Mouse (Mus musculus): ENCODE data around the gene Rap2b. TPM values are rescaled to one million over a fixed set of nuclear protein-coding genes. Genes with fewer than 3 reads are reported as not detected.

Rap2b gene
- polyA plus RNA-seq (2015; fragmentation: Nextera tagmentation; extraction: Ambion mirVana): 9.5 and 11.3 TPM in 2 replicates

DNA sequence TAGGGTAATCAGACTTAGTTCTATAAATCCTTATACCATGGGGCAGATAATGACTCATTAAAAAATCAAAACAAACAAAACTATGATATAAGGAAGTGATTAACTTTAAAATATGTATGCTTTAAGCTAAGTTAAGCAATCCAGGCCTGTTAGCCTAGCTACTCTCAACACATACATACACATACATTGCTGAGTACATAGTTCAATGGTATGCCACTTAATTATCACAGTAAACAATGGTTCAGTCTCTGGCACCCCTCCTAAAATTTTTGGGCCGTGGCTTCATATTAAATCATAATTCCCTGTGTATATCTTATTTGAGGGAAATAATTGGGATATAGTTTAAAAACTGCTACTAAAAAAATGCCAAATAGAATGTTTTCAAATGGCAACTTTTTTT lies at the start of gene Rap2b:
Rap2b (plus strand) TSS at position 301 of the 400 bp plus-strand sequence.
- WGBS: 92% methylated on average over 1 of the region's 1 CpGs
- ATAC-seq (ENCODE audit: low read depth): no peak
- no peaks in the 10 kb centered on the region for H3K27me3 ChIP-seq
- peaks cover 12% of the 10 kb centered on the region for H3K4me1 ChIP-seq (replicated peaks)
- no peak within 1 kb of the TSS for H3K9ac ChIP-seq
- H3K4me2 ChIP-seq: peak within 1 kb of the TSS; percentile 95
- no peak within 1 kb of the TSS for H3K27ac ChIP-seq (replicated peaks)
- no peaks in the 10 kb centered on the region for H3K36me3 ChIP-seq
- H3K9me3 ChIP-seq: no peaks in the 10 kb centered on the region
- no peak within 1 kb of the TSS for H3K4me3 ChIP-seq

DNA sequence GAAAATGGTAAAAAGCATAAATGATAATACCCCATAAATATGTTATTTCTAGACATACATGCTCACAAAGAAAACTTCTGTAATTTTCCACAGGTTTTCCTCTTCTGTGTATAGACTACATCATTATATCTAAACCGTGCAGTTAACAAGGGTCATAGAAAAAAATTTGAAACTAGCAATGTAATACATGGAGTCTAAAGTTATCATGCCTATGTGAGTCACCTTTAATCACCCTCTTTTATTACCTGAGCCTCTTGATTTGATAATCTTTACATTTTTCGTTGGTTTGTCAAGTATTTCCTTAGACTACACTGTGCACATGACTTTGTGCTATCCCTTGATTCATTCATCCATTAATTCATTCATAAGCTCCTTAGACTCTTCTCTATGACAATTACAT lies 46.4 kb upstream of the Rap2b start:
- no peak overlapping the region for H3K27ac ChIP-seq (replicated peaks)
- 78% methylated on average over 2 of the region's 2 CpGs for WGBS
- no peak for ATAC-seq (ENCODE audit: low read depth)

DNA sequence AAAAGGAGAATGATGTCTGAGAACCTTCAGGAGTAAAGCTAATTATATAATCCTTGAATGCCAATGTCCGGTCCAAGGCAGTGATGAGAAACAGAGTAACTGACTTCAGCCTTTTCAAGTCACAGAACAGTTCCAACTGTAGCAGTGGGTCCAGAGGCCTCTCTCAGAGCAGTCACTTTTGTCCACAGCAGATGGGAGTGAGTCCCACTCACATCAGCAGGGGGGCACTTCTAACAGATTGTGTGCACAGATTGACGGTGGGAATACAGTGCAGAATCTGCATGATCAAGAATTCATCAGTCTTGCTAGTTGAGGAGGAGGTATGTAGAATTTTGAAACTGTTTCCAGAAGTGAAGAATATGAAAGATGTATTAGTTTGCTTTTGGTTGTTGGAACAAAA lies 41.4 kb upstream of the Rap2b start:
- no peaks in the 10 kb centered on the region for H3K27me3 ChIP-seq
- H3K4me2 ChIP-seq: no peak overlapping the region
- H3K36me3 ChIP-seq: no peaks in the 10 kb centered on the region
- ATAC-seq (ENCODE audit: low read depth): no peak
- H3K9me3 ChIP-seq: no peaks in the 10 kb centered on the region
- WGBS: 87% methylated on average over 2 of the region's 2 CpGs
- H3K4me1 ChIP-seq (replicated peaks): no peaks in the 10 kb centered on the region
- no peak overlapping the region for H3K4me3 ChIP-seq
- H3K9ac ChIP-seq: no peak overlapping the region
- H3K27ac ChIP-seq (replicated peaks): no peak overlapping the region

More for the DNA sequence above, 46.4 kb upstream of the Rap2b start:
- Histone ChIP-seq H3K27me3 (no peaks in the 10 kb centered on the region), H3K4me2 (no peak overlapping the region), H3K36me3 (no peaks in the 10 kb centered on the region), H3K9me3 (no peaks in the 10 kb centered on the region), H3K9ac (no peak overlapping the region), H3K4me3 (no peak overlapping the region), H3K4me1 (replicated peaks) (no peaks in the 10 kb centered on the region)

DNA sequence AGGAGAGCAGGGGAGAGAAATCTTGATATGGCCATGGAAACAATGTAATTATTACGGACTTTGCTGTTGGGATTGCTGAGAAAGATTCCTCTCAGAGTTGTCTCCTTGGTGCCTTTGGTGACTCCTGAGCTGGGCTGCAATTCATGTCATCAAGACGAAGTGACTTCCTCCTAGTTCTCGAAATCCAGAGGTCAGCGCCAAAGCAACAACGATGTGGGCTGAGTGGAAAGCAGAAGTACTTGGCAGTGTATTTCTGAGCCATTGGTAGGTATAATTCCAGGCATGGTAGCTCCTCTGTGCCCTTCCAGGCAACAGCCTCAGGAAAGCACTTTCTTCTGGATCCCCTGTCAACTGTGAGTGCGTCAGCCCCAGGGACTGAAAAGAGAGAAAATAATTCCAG lies 39.8 kb upstream of the Rap2b start:
- 88% methylated on average over 6 of the region's 6 CpGs for WGBS
- H3K9me3 ChIP-seq: no peaks in the 10 kb centered on the region
- H3K27me3 ChIP-seq: no peaks in the 10 kb centered on the region
- no peak overlapping the region for H3K9ac ChIP-seq
- H3K36me3 ChIP-seq: no peaks in the 10 kb centered on the region
- ATAC-seq (ENCODE audit: low read depth): no peak
- H3K4me1 ChIP-seq (replicated peaks): no peaks in the 10 kb centered on the region
- H3K4me3 ChIP-seq: no peak overlapping the region
- H3K4me2 ChIP-seq: no peak overlapping the region
- no peak overlapping the region for H3K27ac ChIP-seq (replicated peaks)

DNA sequence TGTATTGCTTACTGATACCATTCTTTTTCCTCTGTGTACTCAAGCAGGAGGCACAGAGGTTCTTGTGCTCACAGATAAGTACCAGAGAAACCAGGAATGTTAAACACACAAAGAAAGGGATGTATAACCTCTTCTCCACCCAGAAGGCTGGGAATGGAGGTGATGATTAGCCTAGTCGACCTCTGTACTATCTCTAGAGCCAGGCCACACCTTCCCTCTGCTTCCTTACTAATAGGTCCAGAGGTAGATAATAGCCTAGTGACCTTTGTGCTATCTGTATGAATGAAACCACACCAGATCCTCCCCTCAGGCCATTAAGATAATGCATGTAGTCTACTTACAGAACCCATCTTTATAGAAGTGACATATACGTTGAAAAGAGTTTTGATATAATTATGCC lies 25.2 kb upstream of the Rap2b start:
- Histone ChIP-seq H3K4me2 (no peak overlapping the region), H3K27ac (replicated peaks) (no peak overlapping the region), H3K9me3 (no peaks in the 10 kb centered on the region), H3K4me1 (replicated peaks) (no peaks in the 10 kb centered on the region), H3K36me3 (no peaks in the 10 kb centered on the region), H3K27me3 (no peaks in the 10 kb centered on the region), H3K4me3 (no peak overlapping the region), H3K9ac (no peak overlapping the region)
- no peak for ATAC-seq (ENCODE audit: low read depth)
- 67% methylated on average over 2 of the region's 2 CpGs for WGBS

DNA sequence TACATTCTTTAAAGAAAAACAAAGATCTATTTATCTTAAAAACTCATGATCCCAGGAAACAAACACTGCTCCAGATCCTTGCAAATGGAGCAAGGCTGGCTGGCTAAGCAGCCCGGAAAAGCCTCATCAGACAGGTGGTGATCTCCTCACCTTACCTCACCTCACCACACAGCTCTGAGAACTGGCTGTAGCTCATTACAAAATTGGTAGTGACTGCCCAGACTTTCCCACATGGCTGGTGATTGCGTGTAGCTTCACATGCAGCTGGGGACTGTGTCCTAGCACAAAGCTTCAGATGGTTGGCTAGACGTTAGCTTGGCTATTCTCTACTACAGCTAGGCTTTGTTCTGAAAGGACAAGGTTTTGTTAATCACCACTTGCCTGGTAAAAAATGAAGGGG lies 24.2 kb upstream of the Rap2b start:
- no peak overlapping the region for H3K9ac ChIP-seq
- no peaks in the 10 kb centered on the region for H3K27me3 ChIP-seq
- H3K36me3 ChIP-seq: no peaks in the 10 kb centered on the region
- H3K27ac ChIP-seq (replicated peaks): no peak overlapping the region
- H3K9me3 ChIP-seq: no peaks in the 10 kb centered on the region
- 82% methylated on average over 3 of the region's 3 CpGs for WGBS
- ATAC-seq (ENCODE audit: low read depth): no peak
- no peak overlapping the region for H3K4me3 ChIP-seq
- no peaks in the 10 kb centered on the region for H3K4me1 ChIP-seq (replicated peaks)
- H3K4me2 ChIP-seq: no peak overlapping the region

DNA sequence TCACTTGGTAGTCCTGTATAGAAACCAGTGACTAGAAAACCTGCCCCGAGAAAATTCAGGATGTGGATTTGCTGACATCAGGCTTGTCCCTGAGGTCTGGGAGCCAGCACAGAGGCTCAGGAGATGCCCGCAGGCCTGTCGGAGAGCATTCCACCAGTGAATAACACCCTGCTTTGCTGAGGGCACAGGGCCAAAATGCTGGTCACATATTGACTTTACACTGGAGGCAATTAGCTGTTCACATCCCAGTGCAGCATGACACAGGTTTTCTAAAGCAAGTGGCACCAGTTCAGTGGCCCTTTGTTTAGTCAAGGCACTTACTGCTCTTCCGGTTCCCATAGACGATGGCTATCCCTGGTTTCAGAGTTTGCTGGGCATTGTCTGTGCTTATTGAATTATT lies 21.1 kb upstream of the Rap2b start:
- H3K4me3 ChIP-seq: no peak overlapping the region
- no peaks in the 10 kb centered on the region for H3K27me3 ChIP-seq
- no peak overlapping the region for H3K9ac ChIP-seq
- no peak overlapping the region for H3K4me2 ChIP-seq
- ATAC-seq (ENCODE audit: low read depth): no peak
- no peaks in the 10 kb centered on the region for H3K9me3 ChIP-seq
- WGBS: 53% methylated on average over 5 of the region's 5 CpGs
- H3K36me3 ChIP-seq: no peaks in the 10 kb centered on the region
- no peaks in the 10 kb centered on the region for H3K4me1 ChIP-seq (replicated peaks)
- no peak overlapping the region for H3K27ac ChIP-seq (replicated peaks)

DNA sequence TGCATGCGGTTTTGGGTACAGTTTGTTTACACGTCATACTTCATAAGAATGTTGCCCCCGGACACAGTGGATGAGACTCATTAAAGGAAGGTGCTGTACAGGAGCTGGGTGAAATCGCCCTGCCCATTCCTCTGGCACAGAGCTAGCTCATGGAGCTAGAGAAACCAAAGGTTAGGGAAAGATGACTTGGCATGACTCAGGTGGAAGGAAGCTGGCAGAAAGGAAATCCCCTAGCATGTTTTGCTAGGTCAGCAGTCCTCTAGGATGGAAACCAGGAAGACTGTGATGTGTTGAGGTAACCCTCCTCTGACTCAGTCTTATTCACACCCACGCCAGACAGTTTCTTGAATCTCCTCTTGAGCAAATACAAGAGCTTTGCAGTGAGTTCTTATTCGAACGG lies 17.4 kb upstream of the Rap2b start:
- Histone ChIP-seq H3K27me3 (no peaks in the 10 kb centered on the region), H3K4me1 (replicated peaks) (no peaks in the 10 kb centered on the region), H3K9ac (no peak overlapping the region), H3K36me3 (no peaks in the 10 kb centered on the region), H3K9me3 (no peaks in the 10 kb centered on the region), H3K4me2 (no peak overlapping the region), H3K27ac (replicated peaks) (no peak overlapping the region), H3K4me3 (no peak overlapping the region)
- 85% methylated on average over 7 of the region's 7 CpGs for WGBS
- ATAC-seq (ENCODE audit: low read depth): no peak

DNA sequence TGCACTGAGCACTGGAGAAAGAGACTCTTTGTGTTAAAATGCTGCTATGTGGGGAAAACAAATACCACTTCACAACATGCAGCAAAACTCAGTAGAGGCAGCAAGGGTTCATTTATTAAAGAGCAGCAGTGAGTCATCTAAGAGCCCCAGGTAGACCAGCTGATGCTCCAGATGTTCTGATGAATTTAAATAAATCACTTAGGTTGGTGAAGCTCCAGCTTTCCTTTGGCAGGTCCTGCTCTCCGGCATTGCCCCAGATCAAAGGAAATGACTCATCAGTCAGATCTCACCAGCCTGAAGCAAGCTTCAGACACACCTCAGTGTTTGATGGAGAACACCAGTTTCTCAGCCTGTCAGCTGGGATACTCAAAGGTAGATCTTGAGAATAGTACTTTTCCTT lies 15.8 kb upstream of the Rap2b start:
- Histone ChIP-seq H3K27ac (replicated peaks) (no peak overlapping the region), H3K9ac (no peak overlapping the region), H3K4me3 (no peak overlapping the region), H3K4me2 (no peak overlapping the region), H3K4me1 (replicated peaks) (no peaks in the 10 kb centered on the region), H3K9me3 (no peaks in the 10 kb centered on the region), H3K27me3 (no peaks in the 10 kb centered on the region), H3K36me3 (no peaks in the 10 kb centered on the region)
- ATAC-seq (ENCODE audit: low read depth): no peak
- WGBS: 48% methylated on average over 1 of the region's 1 CpGs

DNA sequence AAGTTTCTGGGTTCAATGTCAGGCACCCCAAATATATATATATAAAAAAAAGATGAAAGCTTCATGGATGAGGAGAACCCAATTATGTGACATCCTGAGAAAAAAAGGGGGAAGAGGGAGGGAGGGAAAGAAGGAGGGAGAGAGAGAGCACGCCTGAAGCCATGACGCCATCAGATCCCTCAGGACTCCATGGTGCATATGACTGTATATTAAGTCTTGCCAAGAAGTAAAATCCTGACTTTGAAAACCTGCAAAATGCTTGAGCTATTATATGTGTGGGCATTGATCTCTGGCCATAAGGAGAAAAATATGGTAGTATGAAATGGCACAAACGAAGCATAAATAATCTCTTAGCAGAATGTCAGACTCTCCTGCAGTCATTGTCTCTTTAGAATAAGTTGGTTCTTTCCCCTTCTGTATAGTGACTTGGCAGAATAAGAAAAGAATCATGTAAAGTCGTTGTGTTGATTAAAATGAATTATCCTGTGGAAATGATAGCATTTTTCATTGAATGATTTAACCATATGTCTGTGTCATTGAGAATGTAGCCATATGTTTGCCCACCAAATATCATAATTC lies 13.3 kb upstream of the Rap2b start:
- H3K4me1 ChIP-seq (replicated peaks): no peaks in the 10 kb centered on the region
- no peaks in the 10 kb centered on the region for H3K9me3 ChIP-seq
- H3K4me2 ChIP-seq: no peak overlapping the region
- WGBS: 75% methylated on average over 4 of the region's 4 CpGs
- H3K27me3 ChIP-seq: no peaks in the 10 kb centered on the region
- ATAC-seq (ENCODE audit: low read depth): no peak
- no peak overlapping the region for H3K4me3 ChIP-seq
- no peak overlapping the region for H3K9ac ChIP-seq
- H3K27ac ChIP-seq (replicated peaks): no peak overlapping the region
- H3K36me3 ChIP-seq: no peaks in the 10 kb centered on the region

DNA sequence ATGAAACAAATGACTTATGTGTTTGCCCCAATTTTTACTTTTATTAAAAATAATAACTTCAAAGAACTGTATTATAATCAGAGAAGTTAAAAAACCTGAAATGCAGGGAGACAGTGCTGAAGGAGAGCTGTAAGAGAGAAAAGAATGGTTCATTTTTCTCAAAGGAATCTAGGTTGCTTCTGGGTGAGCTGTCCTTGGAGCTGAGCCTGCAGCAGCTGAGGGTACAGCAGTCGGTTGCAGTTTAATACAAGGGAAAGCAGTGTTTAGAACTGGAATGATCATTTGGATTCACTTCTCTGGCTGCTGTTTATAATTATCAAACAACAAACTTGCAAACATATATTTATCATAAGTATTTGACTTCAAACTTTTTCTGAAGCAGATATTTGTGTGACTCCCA lies 12.0 kb upstream of the Rap2b start:
- no peaks in the 10 kb centered on the region for H3K9me3 ChIP-seq
- ATAC-seq (ENCODE audit: low read depth): no peak
- no peak overlapping the region for H3K4me3 ChIP-seq
- 68% methylated on average over 1 of the region's 1 CpGs for WGBS
- no peaks in the 10 kb centered on the region for H3K27me3 ChIP-seq
- no peaks in the 10 kb centered on the region for H3K36me3 ChIP-seq
- H3K4me2 ChIP-seq: no peak overlapping the region
- no peak overlapping the region for H3K9ac ChIP-seq
- H3K27ac ChIP-seq (replicated peaks): no peak overlapping the region
- H3K4me1 ChIP-seq (replicated peaks): no peaks in the 10 kb centered on the region

DNA sequence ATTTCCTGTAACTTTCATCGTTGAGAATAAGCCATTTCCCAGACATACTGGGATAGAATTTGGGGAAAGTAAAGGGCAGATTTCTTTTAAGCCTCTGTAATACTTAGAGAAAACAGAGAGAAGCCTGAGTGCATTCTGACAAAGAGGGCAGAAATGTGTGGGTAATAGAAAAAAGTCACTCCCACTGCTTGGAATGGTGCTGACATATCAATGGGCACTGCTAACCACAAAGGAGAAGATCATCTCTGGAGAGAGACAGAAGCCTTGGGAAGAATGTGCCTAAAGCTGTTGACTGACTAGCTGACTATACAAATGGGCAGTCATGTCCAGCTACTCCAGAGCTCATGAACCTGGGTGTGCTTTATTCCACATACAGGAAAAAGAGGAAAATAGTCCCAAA lies 6.0 kb upstream of the Rap2b start:
- H3K27ac ChIP-seq (replicated peaks): no peak overlapping the region
- WGBS: 67% methylated on average over 1 of the region's 1 CpGs
- H3K4me3 ChIP-seq: no peak overlapping the region
- H3K27me3 ChIP-seq: no peaks in the 10 kb centered on the region
- H3K9me3 ChIP-seq: no peaks in the 10 kb centered on the region
- no peaks in the 10 kb centered on the region for H3K36me3 ChIP-seq
- H3K4me1 ChIP-seq (replicated peaks): no peaks in the 10 kb centered on the region
- no peak overlapping the region for H3K9ac ChIP-seq
- H3K4me2 ChIP-seq: no peak overlapping the region
- ATAC-seq (ENCODE audit: low read depth): no peak

DNA sequence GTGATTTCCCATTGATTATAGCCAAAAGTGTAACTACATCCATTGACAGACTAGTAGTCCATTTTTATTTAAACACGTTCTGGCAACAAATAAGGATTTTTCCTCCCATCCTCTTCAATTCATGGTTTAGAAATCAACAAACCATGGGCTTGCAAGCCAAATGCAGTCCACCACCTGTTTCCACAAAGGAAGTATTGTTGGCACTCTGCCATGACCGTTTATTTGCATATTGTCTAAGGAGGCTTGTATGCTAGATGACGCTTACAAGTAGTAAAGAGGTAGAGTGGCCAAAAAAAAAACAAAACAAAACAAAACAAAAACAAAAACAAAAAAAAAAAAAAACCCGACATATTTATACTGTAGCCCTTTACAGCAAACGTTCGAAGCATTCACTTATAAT lies 3.3 kb upstream of the Rap2b start:
- Histone ChIP-seq H3K9ac (no peak overlapping the region), H3K4me2 (no peak overlapping the region), H3K4me3 (no peak overlapping the region), H3K27me3 (no peaks in the 10 kb centered on the region), H3K9me3 (no peaks in the 10 kb centered on the region), H3K27ac (replicated peaks) (no peak overlapping the region), H3K4me1 (replicated peaks) (peaks cover 5% of the 10 kb centered on the region), H3K36me3 (no peaks in the 10 kb centered on the region)
- 57% methylated on average over 6 of the region's 6 CpGs for WGBS
- no peak for ATAC-seq (ENCODE audit: low read depth)

All from neural tube, embryonic 13.5 days (tissue).